Mouse (Mus musculus): ENCODE measurements around the gene Vill. TPM values are rescaled to one million over a fixed set of nuclear protein-coding genes. Genes with fewer than 3 reads are reported as not detected.

Vill gene
- 0.97 TPM for polyA plus RNA-seq (2014; fragmentation: Illumina TruSeq; extraction: RNeasy Lipid Tissue Mini Kit (QIAGEN cat#74804))

DNA sequence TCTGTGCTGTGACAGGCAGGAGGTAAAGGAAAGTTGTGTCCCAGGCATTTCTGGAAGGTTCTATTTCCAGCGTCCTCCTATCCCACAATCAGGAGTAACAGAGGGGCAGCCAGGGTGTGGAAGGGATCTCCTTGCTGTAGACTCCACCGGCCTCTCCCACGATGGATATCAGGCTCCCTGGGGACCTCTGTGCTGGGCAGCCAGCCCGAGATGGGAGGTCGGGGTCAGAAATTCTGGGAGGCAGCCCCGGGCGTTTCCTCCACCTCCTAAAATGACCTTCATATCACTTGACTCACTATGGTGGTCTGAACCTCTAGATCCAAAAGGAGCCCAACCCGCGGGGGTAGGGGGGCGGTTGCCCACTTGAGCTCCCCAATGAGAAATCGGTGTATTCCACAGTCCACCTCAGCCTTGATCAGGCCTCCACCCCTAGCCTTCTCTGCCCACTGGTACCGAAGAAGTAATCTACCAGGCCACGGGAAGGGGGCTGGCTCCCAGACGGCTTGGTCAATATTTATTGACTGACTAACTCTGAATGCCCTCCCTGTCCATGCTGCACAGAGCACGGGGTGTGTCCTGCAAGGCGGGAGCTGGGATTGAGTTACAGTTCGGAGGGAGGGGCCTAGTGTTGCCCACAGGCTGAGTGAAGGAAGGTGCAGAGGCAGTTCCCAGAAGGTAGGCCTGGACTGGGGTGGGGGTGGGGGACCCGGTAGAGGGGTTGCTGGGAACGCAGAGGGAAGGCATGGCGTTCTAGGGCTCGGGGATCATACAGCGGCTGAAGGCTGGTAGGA lies at the start of gene Vill:
TSS of gene Vill (plus strand) at position 625 of the 791 bp plus-strand sequence.

GRCm38 (mm10) chr9:119093419-119094295 lies 41.1 kb downstream of the Vill start, which contains the start of gene Plcd1:
Gene Plcd1 (minus strand): TSS chr9:119093502.

DNA sequence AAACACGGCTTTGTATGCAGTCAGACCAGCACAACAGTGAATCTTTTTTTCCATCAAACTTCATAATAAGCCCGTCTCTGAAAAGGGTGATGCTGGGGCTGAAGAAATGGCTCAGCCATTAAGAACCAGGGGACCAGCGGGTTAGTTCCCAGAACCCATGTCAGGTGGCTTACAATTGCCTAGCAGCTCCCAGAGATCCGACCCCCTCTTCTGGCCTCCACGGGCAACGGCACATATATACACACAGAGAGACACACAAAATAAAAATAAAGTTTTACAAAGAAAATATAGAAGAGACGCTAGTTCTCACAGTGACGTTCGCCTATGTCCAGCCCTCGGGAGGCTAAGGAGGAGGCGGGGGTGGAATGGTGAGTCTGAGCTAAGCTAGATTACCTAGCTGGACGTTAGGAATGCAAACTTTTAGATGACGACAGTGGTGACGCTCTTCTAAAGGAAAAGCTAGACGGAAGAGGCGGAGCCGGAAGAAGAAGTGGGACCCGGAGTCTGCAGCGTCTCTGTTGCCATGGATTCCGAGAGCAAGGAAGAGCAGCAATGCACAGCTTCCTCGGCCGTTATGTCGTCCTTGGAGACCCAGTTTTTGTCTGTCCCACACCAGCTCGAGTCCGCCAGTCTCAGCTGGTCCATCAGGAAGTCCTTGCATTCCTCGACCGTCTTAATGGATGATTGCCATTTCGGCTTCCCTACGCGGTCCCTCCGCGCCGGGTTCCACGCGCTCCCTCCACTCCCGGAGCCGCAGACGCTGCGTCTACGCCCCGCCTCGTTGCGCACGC lies 49.6 kb downstream of the Vill start, which contains the start of gene Dlec1:
TSS of gene Dlec1 (plus strand) at position 487 of the 791 bp plus-strand sequence.

Other genes with a start within 250 kb of the Vill start
- 23.2 TPM for gene Ctdspl, start 126.3 kb upstream of the Vill start, polyA plus RNA-seq (2014; fragmentation: Illumina TruSeq; extraction: RNeasy Lipid Tissue Mini Kit (QIAGEN cat#74804))
- gene Plcd1, start 40.7 kb downstream of the Vill start, polyA plus RNA-seq (2014; fragmentation: Illumina TruSeq; extraction: RNeasy Lipid Tissue Mini Kit (QIAGEN cat#74804)): 0.54 TPM
- 0.54 TPM for gene Dlec1, start 49.7 kb downstream of the Vill start, polyA plus RNA-seq (2014; fragmentation: Illumina TruSeq; extraction: RNeasy Lipid Tissue Mini Kit (QIAGEN cat#74804))
- gene Acaa1b, start 104.3 kb downstream of the Vill start, polyA plus RNA-seq (2014; fragmentation: Illumina TruSeq; extraction: RNeasy Lipid Tissue Mini Kit (QIAGEN cat#74804)): not detected
- not detected for gene Gm47289, start 106.4 kb downstream of the Vill start, polyA plus RNA-seq (2014; fragmentation: Illumina TruSeq; extraction: RNeasy Lipid Tissue Mini Kit (QIAGEN cat#74804))
- gene Slc22a13, start 156.3 kb downstream of the Vill start, polyA plus RNA-seq (2014; fragmentation: Illumina TruSeq; extraction: RNeasy Lipid Tissue Mini Kit (QIAGEN cat#74804)): not detected

All from ovary, adult 10 weeks (tissue).